Mouse (Mus musculus) forebrain, embryonic 15.5 days (tissue): ENCODE measurements around the gene Rapgef2. TPM values are rescaled to one million over a fixed set of nuclear protein-coding genes. Genes with fewer than 3 reads are reported as not detected.
A peak's percentile ranks its signal among the peaks of the same experiment; 100 is the strongest.

ENCODE experiments used
- ATAC-seq: fragments of 200-750 bp; cut with Nextera tagmentation; replicated peaks from 2 replicates; pipeline ENCODE4 v1.8.0; 2017; ENCODE audit warnings: mild to moderate bottlenecking, moderate TSS enrichment, moderate library complexity
- H3K27ac ChIP-seq: fragments of 300-500 bp; sonication (generic); replicated peaks from 2 replicates; pipeline ENCODE4 v1.5.1; 2015; ENCODE audit warnings: mild to moderate bottlenecking, inconsistent platforms
- H3K27me3 ChIP-seq: fragments of 300-500 bp; sonication (generic); 2 replicates; pipeline ENCODE4 v1.6.1; 2015; ENCODE audit warnings: inconsistent platforms
- H3K36me3 ChIP-seq: fragments of 300-500 bp; sonication (generic); 2 replicates; pipeline ENCODE4 v1.6.1; 2015; ENCODE audit warnings: mild to moderate bottlenecking, inconsistent platforms
- H3K4me1 ChIP-seq: fragments of 300-500 bp; sonication (generic); 2 replicates; pipeline ENCODE4 v1.6.1; 2015; ENCODE audit warnings: inconsistent platforms
- H3K4me2 ChIP-seq: fragments of 300-500 bp; sonication (generic); replicated peaks from 2 replicates; pipeline ENCODE4 v1.6.1; 2015; ENCODE audit warnings: mild to moderate bottlenecking, inconsistent platforms
- H3K4me3 ChIP-seq: fragments of 300-500 bp; sonication (generic); 2 replicates; pipeline ENCODE4 v1.5.1; 2015; ENCODE audit warnings: mild to moderate bottlenecking, inconsistent platforms
- H3K9ac ChIP-seq: fragments of 300-500 bp; sonication (generic); replicated peaks from 2 replicates; pipeline ENCODE4 v1.6.1; 2015; ENCODE audit warnings: mild to moderate bottlenecking, inconsistent platforms
- H3K9me3 ChIP-seq: fragments of 300-500 bp; sonication (generic); 2 replicates; pipeline ENCODE4 v1.6.1; 2016; ENCODE audit warnings: inconsistent platforms
- WGBS: fragments of 180-500 bp; shearing (Covaris S2); methylation state at CpG from one replicate; pipeline ENCODE4 v1.1.7; 2015; ENCODE audit warnings: mixed read lengths; 5-methylcytosine and 5-hydroxymethylcytosine counted together
- polyA plus RNA-seq: library from polyadenylated mRNA; unstranded; fragments of >200 nt; fragmentation: Nextera tagmentation; extraction: Ambion mirVana; gene quantifications from 2 replicates; pipeline ENCODE4 v1.2.1, GENCODE M21; 2015

The Rapgef2 gene
- polyA plus RNA-seq, 1 experiment from 2014 or later, result 11.8 TPM

DNA sequence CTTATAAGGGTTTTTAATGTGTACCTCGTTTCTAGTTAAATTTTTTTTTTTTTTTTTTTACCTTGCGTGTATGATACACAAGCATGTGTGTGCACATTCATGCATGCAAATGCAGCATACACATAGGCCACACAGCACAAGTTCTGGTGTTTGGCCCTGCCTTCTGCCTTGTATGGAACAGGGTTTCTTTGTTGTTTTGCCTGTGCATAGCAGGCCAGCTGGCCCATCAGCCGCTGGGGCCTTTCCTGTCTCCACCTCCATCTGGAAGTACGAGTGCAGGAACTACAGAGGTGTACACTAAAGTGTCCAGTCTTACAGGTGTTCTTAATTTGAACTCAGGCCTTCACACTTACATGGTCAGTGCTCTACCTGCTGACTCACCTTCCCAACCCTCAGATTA lies 80.3 kb downstream of the Rapgef2 start:
- no peak overlapping the region for H3K4me2 ChIP-seq
- H3K27me3 ChIP-seq, result no peaks in the 10 kb centered on the region
- H3K36me3 ChIP-seq, result no peaks in the 10 kb centered on the region
- H3K4me3 ChIP-seq, result no peak overlapping the region
- WGBS, result 81% methylated on average over 4 of the region's 4 CpGs
- no peak overlapping the region for H3K9ac ChIP-seq
- peaks cover 17% of the 10 kb centered on the region for H3K4me1 ChIP-seq
- no peak for ATAC-seq
- no peak overlapping the region for H3K27ac ChIP-seq
- H3K9me3 ChIP-seq, result no peaks in the 10 kb centered on the region

DNA sequence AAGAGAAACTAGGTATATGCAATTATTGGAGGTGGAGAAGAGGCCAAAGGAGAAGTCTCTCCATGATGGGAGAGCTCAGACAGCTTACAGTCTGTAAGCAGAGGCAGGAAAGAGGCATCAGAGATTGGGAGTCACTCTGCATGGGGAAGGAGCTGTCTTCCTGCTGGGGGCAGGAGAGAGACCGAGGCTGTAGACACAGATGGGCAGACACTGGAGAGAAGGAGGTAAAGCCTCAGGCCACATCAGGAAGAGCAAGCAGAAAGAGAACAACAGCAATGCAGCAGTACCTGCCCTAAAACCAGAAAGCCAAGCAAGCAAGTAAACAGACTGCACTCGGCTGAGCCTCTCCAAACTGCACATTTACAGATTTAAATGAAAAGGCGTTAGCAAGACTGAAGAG lies 81.2 kb downstream of the Rapgef2 start:
- Histone ChIP-seq H3K27ac (no peak overlapping the region), H3K4me1 (peaks cover 17% of the 10 kb centered on the region), H3K4me3 (no peak overlapping the region), H3K27me3 (no peaks in the 10 kb centered on the region), H3K36me3 (no peaks in the 10 kb centered on the region), H3K9ac (no peak overlapping the region), H3K4me2 (no peak overlapping the region), H3K9me3 (no peaks in the 10 kb centered on the region)
- ATAC-seq, result no peak
- 19% methylated on average over 3 of the region's 3 CpGs for WGBS

DNA sequence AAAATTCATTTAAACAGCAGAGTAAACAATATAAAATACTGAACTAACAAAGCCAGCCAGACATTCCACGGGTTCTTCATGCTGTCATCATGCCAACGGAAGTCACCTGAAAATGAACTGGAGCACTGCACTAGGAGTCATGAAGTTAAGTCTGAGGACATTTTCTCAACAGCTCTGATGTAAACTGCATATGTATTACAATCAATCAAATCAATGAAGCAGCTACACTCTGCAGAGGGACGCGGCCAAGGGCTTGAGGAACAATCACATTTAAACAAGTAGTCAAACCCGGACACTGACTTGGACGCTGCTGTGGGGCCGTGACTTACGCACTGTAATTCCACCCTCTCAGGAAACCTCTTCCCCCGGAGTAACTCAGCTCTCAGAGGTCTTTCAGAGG lies 82.1 kb downstream of the Rapgef2 start:
- H3K4me2 ChIP-seq, result no peak overlapping the region
- H3K9me3 ChIP-seq, result no peaks in the 10 kb centered on the region
- no peak overlapping the region for H3K4me3 ChIP-seq
- no peak overlapping the region for H3K9ac ChIP-seq
- no peak for ATAC-seq
- H3K27me3 ChIP-seq, result no peaks in the 10 kb centered on the region
- H3K27ac ChIP-seq, result no peak overlapping the region
- no peaks in the 10 kb centered on the region for H3K36me3 ChIP-seq
- 88% methylated on average over 9 of the region's 9 CpGs for WGBS
- peaks cover 17% of the 10 kb centered on the region for H3K4me1 ChIP-seq

DNA sequence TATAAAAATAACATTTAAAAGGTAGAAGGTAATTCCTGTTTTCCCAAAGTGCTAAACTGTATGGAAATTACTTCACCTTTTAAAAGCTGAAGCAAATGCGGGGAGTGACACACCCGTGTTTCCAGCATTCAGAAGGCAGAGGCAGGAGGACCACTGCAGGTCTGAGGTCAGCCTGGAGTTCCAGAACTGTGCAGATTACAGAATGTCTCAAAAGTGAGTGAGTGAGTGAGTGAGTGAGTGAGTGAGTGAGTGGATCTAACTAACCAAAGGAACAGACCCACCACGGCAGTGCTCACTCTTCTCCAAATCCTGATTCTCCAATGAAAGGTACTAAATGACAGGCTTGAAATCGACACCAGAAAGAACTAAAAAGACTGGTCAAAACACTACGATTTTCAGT lies 82.5 kb downstream of the Rapgef2 start:
- Histone ChIP-seq H3K9me3 (no peaks in the 10 kb centered on the region), H3K27ac (no peak overlapping the region)
- WGBS, result 74% methylated on average over 5 of the region's 5 CpGs

DNA sequence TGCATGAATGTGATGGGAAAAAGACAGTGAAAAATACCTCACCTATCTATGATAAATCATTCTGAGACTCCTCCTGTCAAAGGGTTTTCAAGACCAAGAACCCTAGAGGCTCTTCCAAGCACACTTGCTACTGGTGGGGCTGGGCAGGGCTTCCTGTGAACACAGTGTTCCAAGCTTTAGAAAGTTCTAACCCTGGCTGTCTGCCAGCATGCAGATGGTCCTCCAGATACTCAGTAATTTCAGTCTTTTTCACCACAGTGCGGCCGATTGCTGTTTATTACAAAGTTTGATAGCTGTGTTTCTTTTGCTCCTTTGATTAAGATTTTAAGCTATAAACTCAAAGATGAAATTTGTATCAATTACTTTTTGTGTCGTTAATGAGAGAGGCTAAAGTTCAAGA lies 83.1 kb downstream of the Rapgef2 start:
- H3K27me3 ChIP-seq, result no peaks in the 10 kb centered on the region
- H3K36me3 ChIP-seq, result no peaks in the 10 kb centered on the region

More for the DNA sequence above, 82.5 kb downstream of the Rapgef2 start:
- Histone ChIP-seq H3K27me3 (no peaks in the 10 kb centered on the region), H3K36me3 (no peaks in the 10 kb centered on the region), H3K4me3 (no peak overlapping the region), H3K9ac (no peak overlapping the region), H3K4me2 (no peak overlapping the region), H3K4me1 (peaks cover 17% of the 10 kb centered on the region)
- no peak for ATAC-seq

DNA sequence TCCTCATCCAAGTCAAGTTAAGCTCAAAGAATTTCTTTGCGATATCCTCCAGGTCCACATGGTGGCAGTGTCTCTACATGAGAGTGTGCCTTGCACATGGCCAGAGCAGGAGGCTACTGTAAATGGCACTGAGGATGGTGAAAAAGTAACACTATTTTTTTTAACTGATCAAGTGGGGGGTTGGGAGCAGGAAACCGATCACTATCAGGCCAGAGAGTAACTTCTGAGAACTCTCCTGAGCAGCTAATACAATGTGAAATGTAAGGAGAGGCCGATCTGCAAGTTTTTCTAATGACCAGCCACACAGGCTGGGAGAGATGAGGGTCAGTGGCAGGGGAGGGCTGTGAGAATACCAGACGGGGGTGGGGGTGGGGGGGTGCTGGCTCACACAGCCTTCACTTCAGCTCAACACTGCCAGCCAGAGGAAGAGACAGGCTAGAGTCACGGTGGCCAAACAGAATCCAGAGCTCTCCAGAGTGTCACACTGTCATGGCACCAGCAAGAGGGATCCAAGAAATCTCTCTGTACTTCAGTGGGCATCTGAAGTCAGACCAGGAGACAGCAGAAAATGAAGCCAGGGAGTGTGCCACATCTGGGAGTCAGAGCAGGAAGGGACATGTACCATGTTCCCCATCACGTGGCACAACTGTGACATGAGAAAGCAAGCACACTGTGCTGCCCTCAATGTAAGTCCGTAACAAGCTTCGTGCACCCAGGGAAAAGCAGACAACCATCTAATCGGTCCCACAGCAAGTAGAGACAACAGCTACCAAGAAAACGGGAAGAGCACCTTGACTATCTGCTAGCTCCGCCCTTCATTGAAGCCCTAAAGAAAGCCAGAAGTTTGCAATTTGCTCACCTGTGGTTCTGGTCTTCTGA lies 83.8 kb downstream of the Rapgef2 start:
- no peak overlapping the region for H3K27ac ChIP-seq
- WGBS, result 43% methylated on average over 11 of the region's 11 CpGs
- peak; percentile 76 for ATAC-seq
- H3K4me2 ChIP-seq, result no peak overlapping the region
- H3K4me3 ChIP-seq, result no peak overlapping the region
- no peak overlapping the region for H3K9ac ChIP-seq
- H3K27me3 ChIP-seq, result no peaks in the 10 kb centered on the region
- H3K4me1 ChIP-seq, result peaks cover 17% of the 10 kb centered on the region
- H3K9me3 ChIP-seq, result no peaks in the 10 kb centered on the region
- no peaks in the 10 kb centered on the region for H3K36me3 ChIP-seq

More for the DNA sequence above, 83.1 kb downstream of the Rapgef2 start:
- WGBS, result 39% methylated on average over 3 of the region's 3 CpGs
- peak; percentile 49; the same call in 1 of the 2 replicates for ATAC-seq
- Histone ChIP-seq H3K4me3 (no peak overlapping the region), H3K4me2 (no peak overlapping the region), H3K9ac (no peak overlapping the region), H3K27ac (no peak overlapping the region), H3K4me1 (peaks cover 17% of the 10 kb centered on the region), H3K9me3 (no peaks in the 10 kb centered on the region)

DNA sequence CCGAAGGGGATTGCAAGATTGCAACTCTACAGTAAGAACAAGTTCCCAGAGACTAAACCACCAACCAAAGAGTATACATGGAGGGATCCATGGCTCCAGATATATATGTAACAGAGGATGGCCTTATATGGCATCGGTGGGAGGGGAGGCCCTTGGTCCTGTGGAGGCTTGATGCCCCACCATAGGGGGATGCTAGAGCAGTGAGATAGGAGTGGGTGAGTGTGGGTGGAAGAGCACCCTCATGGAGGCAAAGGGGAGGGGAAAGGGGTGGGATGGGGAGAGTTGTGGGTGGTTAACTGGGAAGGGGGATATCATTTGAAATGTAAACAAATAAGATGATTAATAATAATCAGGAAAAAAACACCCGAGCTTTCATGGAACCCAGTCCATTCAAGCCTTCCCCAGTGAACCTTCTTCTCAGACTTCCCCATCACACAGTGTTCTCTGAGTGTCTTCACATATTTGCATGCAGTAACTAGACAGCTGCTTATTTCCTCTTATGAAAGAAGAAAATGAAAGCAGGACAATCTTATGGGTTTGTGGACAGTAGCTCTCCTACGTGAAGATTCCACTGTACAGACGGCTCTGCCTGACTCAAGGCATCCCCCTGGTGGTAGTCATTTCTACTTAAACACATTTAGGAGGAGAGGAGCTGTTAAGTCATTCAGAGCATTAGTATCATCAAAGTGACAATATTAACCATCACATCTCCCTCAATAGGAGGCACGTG lies 89.4 kb downstream of the Rapgef2 start:
- H3K4me3 ChIP-seq, result no peak overlapping the region
- no peaks in the 10 kb centered on the region for H3K36me3 ChIP-seq
- no peak overlapping the region for H3K27ac ChIP-seq
- no peak overlapping the region for H3K4me2 ChIP-seq
- 54% methylated on average over 6 of the region's 6 CpGs for WGBS
- no peaks in the 10 kb centered on the region for H3K9me3 ChIP-seq
- H3K9ac ChIP-seq, result no peak overlapping the region
- H3K4me1 ChIP-seq, result peaks cover 22% of the 10 kb centered on the region
- H3K27me3 ChIP-seq, result no peaks in the 10 kb centered on the region
- peak; percentile 63 for ATAC-seq

DNA sequence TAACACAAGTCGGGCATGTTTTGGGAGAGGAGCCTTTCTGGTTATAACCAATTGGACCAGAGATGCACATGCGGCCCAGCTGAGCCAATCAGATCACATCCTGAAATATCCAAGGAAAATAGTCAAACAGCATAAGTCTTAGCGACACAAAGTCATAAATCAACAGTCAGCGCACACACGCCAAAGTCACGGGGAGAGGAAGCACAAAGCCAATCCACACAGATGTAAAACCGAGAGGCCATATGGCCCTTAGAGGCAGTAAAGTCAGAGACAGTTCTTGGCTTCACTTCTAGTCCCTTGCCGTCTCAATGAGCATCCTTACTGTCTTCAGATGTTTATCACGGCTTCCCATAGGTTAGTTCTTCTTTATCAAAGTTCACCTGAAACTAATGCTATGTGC lies 91.0 kb downstream of the Rapgef2 start:
- H3K4me1 ChIP-seq, result peaks cover 23% of the 10 kb centered on the region
- H3K4me2 ChIP-seq, result no peak overlapping the region
- WGBS, result 77% methylated on average over 9 of the region's 9 CpGs
- H3K27ac ChIP-seq, result no peak overlapping the region
- no peaks in the 10 kb centered on the region for H3K9me3 ChIP-seq
- H3K4me3 ChIP-seq, result no peak overlapping the region
- no peaks in the 10 kb centered on the region for H3K36me3 ChIP-seq
- ATAC-seq, result peak; percentile 20; the same call in 1 of the 2 replicates
- H3K9ac ChIP-seq, result no peak overlapping the region
- no peaks in the 10 kb centered on the region for H3K27me3 ChIP-seq

DNA sequence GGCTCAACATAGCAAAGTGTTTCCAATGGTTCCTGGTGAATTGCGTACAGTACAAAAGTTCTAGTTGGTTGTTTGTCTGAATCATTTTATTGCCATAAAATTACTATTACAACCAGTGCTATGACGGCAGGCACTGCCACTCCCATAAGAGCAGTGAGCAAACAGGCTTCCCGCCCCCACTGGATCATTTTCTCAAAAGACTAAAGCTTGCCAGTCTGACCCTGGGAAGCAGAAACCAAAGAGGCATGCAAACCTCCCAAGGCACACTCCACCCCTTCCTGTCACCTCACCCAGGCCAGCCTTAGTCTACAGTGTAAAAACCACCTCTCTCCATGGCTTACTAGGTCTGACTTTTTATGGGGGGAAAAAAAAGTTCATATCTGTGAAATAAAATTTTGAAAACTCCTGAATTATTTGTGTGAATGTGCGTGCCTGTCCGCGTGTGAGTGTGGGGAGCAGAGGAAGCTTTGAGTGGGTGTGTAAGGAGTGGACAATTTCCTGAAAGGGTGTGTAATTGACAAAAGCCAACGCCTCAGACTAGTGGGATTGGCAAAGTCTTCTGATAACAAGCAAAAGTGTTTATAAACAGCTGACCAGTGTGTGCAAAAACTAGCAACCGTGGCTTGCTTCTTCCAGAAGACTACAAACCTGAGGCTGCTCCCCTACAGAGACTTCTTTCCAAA lies 92.1 kb downstream of the Rapgef2 start:
- no peak for ATAC-seq
- no peaks in the 10 kb centered on the region for H3K36me3 ChIP-seq
- no peak overlapping the region for H3K27ac ChIP-seq
- no peak overlapping the region for H3K4me3 ChIP-seq
- 89% methylated on average over 8 of the region's 8 CpGs for WGBS
- no peak overlapping the region for H3K4me2 ChIP-seq
- H3K9me3 ChIP-seq, result no peaks in the 10 kb centered on the region
- peaks cover 23% of the 10 kb centered on the region for H3K4me1 ChIP-seq
- no peaks in the 10 kb centered on the region for H3K27me3 ChIP-seq
- H3K9ac ChIP-seq, result no peak overlapping the region

DNA sequence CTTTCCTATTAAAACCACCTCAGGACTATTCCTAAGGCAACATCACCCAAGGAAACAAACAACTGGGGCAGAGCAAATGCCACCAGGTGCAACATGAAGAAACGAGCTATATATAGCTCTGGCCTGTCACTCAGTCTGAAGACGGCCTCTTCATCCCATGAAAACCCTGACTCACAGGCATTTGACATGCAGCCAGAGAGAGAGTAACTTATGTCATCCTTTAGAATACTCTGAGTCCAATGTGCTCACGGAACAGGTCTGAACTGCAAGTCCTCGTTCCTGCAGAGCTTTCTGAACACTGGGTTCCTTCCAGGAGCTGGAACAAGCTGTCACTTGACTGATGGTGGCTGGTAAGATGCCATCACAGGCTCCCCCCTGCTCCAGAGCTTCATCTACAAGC lies 93.3 kb downstream of the Rapgef2 start:
- ATAC-seq, result no peak
- Histone ChIP-seq H3K9me3 (no peaks in the 10 kb centered on the region), H3K27ac (no peak overlapping the region), H3K27me3 (no peaks in the 10 kb centered on the region), H3K4me3 (no peak overlapping the region), H3K4me2 (no peak overlapping the region), H3K9ac (no peak overlapping the region), H3K36me3 (no peaks in the 10 kb centered on the region), H3K4me1 (peaks cover 23% of the 10 kb centered on the region)
- 44% methylated on average over 4 of the region's 4 CpGs for WGBS

DNA sequence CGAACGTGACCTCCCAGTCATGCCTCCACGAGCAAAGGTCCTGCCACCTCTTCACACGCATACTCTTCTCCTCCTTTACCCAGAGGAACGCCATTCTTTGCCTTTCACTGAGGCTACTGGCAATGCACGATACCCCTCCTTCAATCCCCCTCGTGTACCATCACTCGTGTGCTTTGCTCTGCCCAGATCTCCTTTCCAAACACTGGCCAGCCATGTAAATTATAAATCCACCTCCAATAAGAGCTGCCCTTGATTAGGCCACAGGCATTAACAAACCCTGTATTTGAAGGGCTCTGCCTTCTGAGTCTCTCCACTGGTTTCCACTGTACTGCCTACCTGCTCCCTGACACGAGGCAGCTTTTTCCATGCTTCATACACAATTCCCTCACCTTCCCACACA lies 94.3 kb downstream of the Rapgef2 start:
- H3K4me3 ChIP-seq, result no peak overlapping the region
- no peaks in the 10 kb centered on the region for H3K36me3 ChIP-seq
- H3K9ac ChIP-seq, result no peak overlapping the region
- no peak overlapping the region for H3K4me2 ChIP-seq
- 78% methylated on average over 9 of the region's 9 CpGs for WGBS
- H3K9me3 ChIP-seq, result no peaks in the 10 kb centered on the region
- H3K27ac ChIP-seq, result no peak overlapping the region
- peaks cover 23% of the 10 kb centered on the region for H3K4me1 ChIP-seq
- ATAC-seq, result 0 out of 2 replicates have a peak, but pooled peaks have one; percentile 23
- H3K27me3 ChIP-seq, result no peaks in the 10 kb centered on the region

DNA sequence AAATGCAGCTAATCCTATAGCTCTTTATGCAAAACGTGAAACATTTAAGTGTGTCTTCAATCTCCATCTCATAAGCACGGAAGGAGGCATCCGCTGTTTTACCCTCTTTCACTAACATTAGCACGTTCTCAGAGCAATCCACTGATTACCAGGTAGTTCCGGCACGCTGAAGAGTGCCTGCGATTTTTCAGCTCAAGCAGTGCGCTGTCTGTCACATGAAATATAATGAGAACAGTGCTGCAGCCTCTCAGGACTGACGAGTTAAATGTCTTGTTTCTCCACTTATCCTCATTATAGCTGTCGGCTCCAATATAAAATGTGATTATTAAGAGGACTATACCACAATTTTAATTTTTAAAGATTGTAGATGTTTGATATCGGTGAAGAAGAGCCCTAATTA lies 94.8 kb downstream of the Rapgef2 start:
- Histone ChIP-seq H3K4me2 (no peak overlapping the region), H3K27ac (no peak overlapping the region)

More for the DNA sequence above, 94.8 kb downstream of the Rapgef2 start:
- no peaks in the 10 kb centered on the region for H3K36me3 ChIP-seq
- H3K27me3 ChIP-seq, result no peaks in the 10 kb centered on the region
- no peak overlapping the region for H3K9ac ChIP-seq
- no peaks in the 10 kb centered on the region for H3K9me3 ChIP-seq
- H3K4me3 ChIP-seq, result no peak overlapping the region
- H3K4me1 ChIP-seq, result peaks cover 20% of the 10 kb centered on the region
- WGBS, result 62% methylated on average over 11 of the region's 11 CpGs
- ATAC-seq, result no peak
